Mouse (Mus musculus): ENCODE results near the gene Prl2c2. TPM values are rescaled to one million over a fixed set of nuclear protein-coding genes. Genes with fewer than 3 reads are reported as not detected.
"Not testable (repeated sequence)": the region's sequence is repeated elsewhere in the genome, so short reads cannot be mapped to it uniquely, and the experiment has no call there.

Gene Prl2c2
- polyA plus RNA-seq (2012; rRNA removed), result not detected in 2 replicates

GRCm38 (mm10) chr13:13005283-13005682, at the start of gene Prl2c2:
TSS of gene Prl2c2 (minus strand) at chr13:13005383.
- WGBS, result 57% methylated on average over 2 of the region's 2 CpGs
- DNase-seq (ENCODE audit: low read depth, low spot score), result not testable (repeated sequence)

- WGBS, result 61% methylated on average over 3 of the region's 3 CpGs
- DNase-seq (ENCODE audit: low read depth, low spot score), result not testable (repeated sequence)
These were observed 20.7 kb upstream of the Prl2c2 start for GRCm38 (mm10) chr13:13025872-13026271.

DNA sequence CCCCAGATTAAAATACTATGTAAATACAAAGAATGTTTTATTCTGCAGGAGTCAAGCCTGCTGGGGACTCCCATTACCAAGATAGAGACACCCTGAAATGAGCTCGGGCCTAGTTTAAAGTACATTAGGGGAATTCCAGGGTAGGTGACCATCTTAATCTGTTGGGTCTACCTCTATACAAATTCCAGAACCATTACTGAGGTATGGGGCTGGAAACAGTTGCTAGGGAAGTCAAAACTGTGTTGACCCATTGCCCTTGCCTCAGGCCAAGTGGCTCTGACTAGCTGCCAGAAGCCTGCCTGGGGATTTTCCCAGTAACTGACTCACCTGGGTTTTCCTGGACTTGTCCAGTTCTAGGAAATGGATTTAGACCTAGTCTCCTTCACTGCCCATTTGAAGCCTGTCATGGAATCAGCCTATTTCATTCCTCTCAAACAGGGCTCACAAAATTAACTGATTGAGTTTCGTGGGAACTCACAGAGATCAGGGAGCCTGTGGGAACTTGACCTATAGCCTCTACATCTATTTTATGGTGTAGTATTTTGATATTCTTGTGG, 8.9 kb upstream of the Prl2c2 start:
- not testable (repeated sequence) for DNase-seq (ENCODE audit: low read depth, low spot score)
- WGBS, result 88% methylated on average over 2 of the region's 2 CpGs

Other genes with a start within 250 kb of the Prl2c2 start
- gene Prl2c3, start 205.3 kb downstream of the Prl2c2 start, polyA plus RNA-seq (2012; rRNA removed), result not detected in 2 replicates
- gene Prl2c5, start 177.3 kb upstream of the Prl2c2 start, polyA plus RNA-seq (2012; rRNA removed), result not detected in 2 replicates